Mouse (Mus musculus): ENCODE measurements at regions not wholly inside any gene's neighbourhood (a gene's known extent, or its start where the extent isn't known, plus 50 kb on each side); places are given as distances from the start of the nearest gene placed in this dataset.

- Histone ChIP-seq H3K4me3 (replicated peaks; ENCODE audit: extremely low read depth, low read depth, low read length) (no peak overlapping the region), H3K4me1 (ENCODE audit: control insufficient read depth, insufficient read depth, low read length) (no peaks in the 10 kb centered on the region)
- DNase-seq = no peak
- TF ChIP-seq POLR2A (IDR thresholded peaks at IDR 0.05; ENCODE audit: borderline replicate concordance, extremely low read depth, low read depth, low read length) (no peak), CTCF (IDR thresholded peaks at IDR 0.05; ENCODE audit: insufficient read depth, low read length) (no peak)
- 73% methylated on average over 4 of the region's 4 CpGs for WGBS
Measured at GRCm38 (mm10) chr15:67245658-67246268, 745.1 kb upstream of the Lrrc6 start.

- no peaks in the 10 kb centered on the region for H3K4me1 ChIP-seq (ENCODE audit: control insufficient read depth, insufficient read depth, low read length)
- no peak for DNase-seq
- TF ChIP-seq CTCF (IDR thresholded peaks at IDR 0.05; ENCODE audit: insufficient read depth, low read length) (no peak), POLR2A (IDR thresholded peaks at IDR 0.05; ENCODE audit: borderline replicate concordance, extremely low read depth, low read depth, low read length) (no peak)
- no peak overlapping the region for H3K4me3 ChIP-seq (replicated peaks; ENCODE audit: extremely low read depth, low read depth, low read length)
- WGBS = 66% methylated on average over 10 of the region's 10 CpGs
Measured at GRCm38 (mm10) chr15:67244908-67245657, 744.4 kb upstream of the Lrrc6 start.

- 65% methylated on average over 5 of the region's 5 CpGs for WGBS
- Histone ChIP-seq H3K4me1 (ENCODE audit: control insufficient read depth, insufficient read depth, low read length) (no peaks in the 10 kb centered on the region), H3K4me3 (replicated peaks; ENCODE audit: extremely low read depth, low read depth, low read length) (no peak overlapping the region)
- TF ChIP-seq POLR2A (IDR thresholded peaks at IDR 0.05; ENCODE audit: borderline replicate concordance, extremely low read depth, low read depth, low read length) = no peak
- DNase-seq = no peak
Measured at GRCm38 (mm10) chr15:67235107-67235785, 734.5 kb upstream of the Lrrc6 start.

GRCm38 (mm10) chr15:67229359-67229758 is 728.6 kb upstream of the Lrrc6 start:
- TF ChIP-seq CTCF (IDR thresholded peaks at IDR 0.05; ENCODE audit: insufficient read depth, low read length) (no peak), POLR2A (IDR thresholded peaks at IDR 0.05; ENCODE audit: borderline replicate concordance, extremely low read depth, low read depth, low read length) (no peak)
- DNase-seq = no peak
- Histone ChIP-seq H3K4me3 (replicated peaks; ENCODE audit: extremely low read depth, low read depth, low read length) (no peak overlapping the region), H3K4me1 (ENCODE audit: control insufficient read depth, insufficient read depth, low read length) (no peaks in the 10 kb centered on the region; the same call in 1 of the 2 replicates)
- 75% methylated on average over 5 of the region's 5 CpGs for WGBS

- WGBS = 88% methylated on average over 2 of the region's 2 CpGs
- DNase-seq = no peak
- TF ChIP-seq CTCF (IDR thresholded peaks at IDR 0.05; ENCODE audit: insufficient read depth, low read length) = no peak
- TF ChIP-seq POLR2A (IDR thresholded peaks at IDR 0.05; ENCODE audit: borderline replicate concordance, extremely low read depth, low read depth, low read length) = no peak
- H3K4me3 ChIP-seq (replicated peaks; ENCODE audit: extremely low read depth, low read depth, low read length) = no peak overlapping the region
- no peaks in the 10 kb centered on the region; the same call in 1 of the 2 replicates for H3K4me1 ChIP-seq (ENCODE audit: control insufficient read depth, insufficient read depth, low read length)
Measured at GRCm38 (mm10) chr15:67228633-67229032, 727.9 kb upstream of the Lrrc6 start.

GRCm38 (mm10) chr15:67227456-67228164 is 726.9 kb upstream of the Lrrc6 start:
- TF ChIP-seq CTCF (IDR thresholded peaks at IDR 0.05; ENCODE audit: insufficient read depth, low read length) (no peak), POLR2A (IDR thresholded peaks at IDR 0.05; ENCODE audit: borderline replicate concordance, extremely low read depth, low read depth, low read length) (no peak)
- DNase-seq = no peak

GRCm38 (mm10) chr15:67226900-67227299 is 726.2 kb upstream of the Lrrc6 start:
- no peak for DNase-seq
- TF ChIP-seq POLR2A (IDR thresholded peaks at IDR 0.05; ENCODE audit: borderline replicate concordance, extremely low read depth, low read depth, low read length) = no peak
- no peak for TF ChIP-seq CTCF (IDR thresholded peaks at IDR 0.05; ENCODE audit: insufficient read depth, low read length)
- Histone ChIP-seq H3K4me3 (replicated peaks; ENCODE audit: extremely low read depth, low read depth, low read length) (no peak overlapping the region), H3K4me1 (ENCODE audit: control insufficient read depth, insufficient read depth, low read length) (no peaks in the 10 kb centered on the region; the same call in 1 of the 2 replicates)
- 72% methylated on average over 9 of the region's 9 CpGs for WGBS

More at GRCm38 (mm10) chr15:67227456-67228164, 726.9 kb upstream of the Lrrc6 start:
- 50% methylated on average over 7 of the region's 7 CpGs for WGBS
- Histone ChIP-seq H3K4me1 (ENCODE audit: control insufficient read depth, insufficient read depth, low read length) (no peaks in the 10 kb centered on the region; the same call in 1 of the 2 replicates), H3K4me3 (replicated peaks; ENCODE audit: extremely low read depth, low read depth, low read length) (no peak overlapping the region)

Measured in lung, adult 2 months (tissue).